Mouse (Mus musculus) CH12.LX (cell line): ENCODE data around the gene Irf6. TPM values are rescaled to one million over a fixed set of nuclear protein-coding genes. Genes with fewer than 3 reads are reported as not detected.

Experiments
- DNase-seq: peaks from one replicate; pipeline ENCODE4 v3.0.0-alpha.2; 2013; ENCODE audit errors: extremely low read depth
- H3K27ac ChIP-seq: 2 replicates; pipeline ENCODE4 v1.5.1; 2012; ENCODE audit warnings: low read depth, mild to moderate bottlenecking, control low read depth, moderate library complexity; ENCODE audit not compliant: insufficient read depth
- H3K27me3 ChIP-seq: replicated peaks from 2 replicates; pipeline ENCODE3; 2012; ENCODE audit warnings: inconsistent platforms
- H3K36me3 ChIP-seq, 2 experiments: replicated peaks in 1 of 2; 2 replicates each; pipeline versions ENCODE3 to v1.6.1; 2012; ENCODE audit warnings: inconsistent platforms in 1 of 2, low read length in 1 of 2, mild to moderate bottlenecking in 1 of 2, mixed read lengths in 1 of 2, moderate library complexity in 1 of 2; ENCODE audit not compliant: control insufficient read depth in 1 of 2, insufficient read depth in 1 of 2
- H3K4me1 ChIP-seq, 2 experiments: 2 replicates each; pipeline ENCODE4 v1.6.1; 2012; ENCODE audit warnings: inconsistent platforms in 1 of 2, moderate library complexity in 1 of 2; ENCODE audit not compliant: insufficient read depth in 2 of 2, control insufficient read depth in 1 of 2
- H3K4me2 ChIP-seq: 2 replicates; pipeline ENCODE4 v1.6.1; 2012; ENCODE audit warnings: low read depth, mild to moderate bottlenecking, control low read depth; ENCODE audit not compliant: poor library complexity, insufficient read depth, severe bottlenecking
- H3K4me3 ChIP-seq, 3 experiments: fragments of 150-350 bp in 1 of 3; sonication (generic) in 1 of 3; replicated peaks in 1 of 3; 2 replicates each; pipeline versions ENCODE3 to v1.5.1; 2011 to 2012; ENCODE audit warnings: low read depth in 2 of 3, low read length in 2 of 3, mild to moderate bottlenecking in 2 of 3, moderate library complexity in 2 of 3, control low read depth in 1 of 3, improper control_type of control experiment in 1 of 3, inconsistent platforms in 1 of 3, mixed read lengths in 1 of 3; ENCODE audit not compliant: poor library complexity in 1 of 3
- H3K79me2 ChIP-seq: replicated peaks from 2 replicates; pipeline ENCODE4 v1.6.1; 2012; ENCODE audit warnings: mild to moderate bottlenecking, moderate library complexity; ENCODE audit not compliant: control insufficient read depth, poor library complexity, insufficient read depth, severe bottlenecking; ENCODE audit errors: extremely low read depth
- H3K9ac ChIP-seq: 2 replicates; pipeline ENCODE4 v1.6.1; 2012; ENCODE audit warnings: low read depth, mild to moderate bottlenecking, control low read depth, moderate library complexity; ENCODE audit not compliant: insufficient read depth
- H3K9me3 ChIP-seq: replicated peaks from 2 replicates; pipeline ENCODE3; 2012; ENCODE audit warnings: low read length, inconsistent platforms, mixed read lengths
- BHLHE40 ChIP-seq: IDR thresholded peaks from 2 replicates; pipeline ENCODE4 v1.6.1; 2011; ENCODE audit warnings: mild to moderate bottlenecking, low read depth, low read length, improper control_type of control experiment
- CHD1 ChIP-seq: IDR thresholded peaks from 2 replicates; pipeline ENCODE4 v1.6.1; 2012; ENCODE audit warnings: low read depth, low read length, improper control_type of control experiment, inconsistent platforms
- CHD2 ChIP-seq: IDR thresholded peaks from 2 replicates; pipeline ENCODE4 v1.6.1; 2011; ENCODE audit warnings: low read length, improper control_type of control experiment
- CTCF ChIP-seq, 2 experiments: IDR thresholded peaks in 1 of 2; conservative IDR thresholded peaks in 1 of 2; 2 replicates each; pipeline ENCODE4 v1.5.1; 2011 to 2012; ENCODE audit warnings: low read depth in 2 of 2, low read length in 2 of 2, improper control_type of control experiment in 1 of 2, inconsistent platforms in 1 of 2, mild to moderate bottlenecking in 1 of 2, moderate library complexity in 1 of 2
- E2F4 ChIP-seq: IDR thresholded peaks from 2 replicates; pipeline ENCODE4 v1.6.1; 2011; ENCODE audit warnings: low read depth, low read length, improper control_type of control experiment; ENCODE audit not compliant: insufficient replicate concordance
- ELF1 ChIP-seq: IDR thresholded peaks from 2 replicates; pipeline ENCODE4 v1.6.1; 2014; ENCODE audit warnings: low read depth, mild to moderate bottlenecking, inconsistent platforms, low read length, improper control_type of control experiment
- EP300 ChIP-seq: IDR thresholded peaks from 2 replicates; pipeline ENCODE4 v1.6.1; 2011; ENCODE audit warnings: low read length, improper control_type of control experiment
- GABPA ChIP-seq: IDR thresholded peaks from 2 replicates; pipeline ENCODE4 v1.6.1; 2012; ENCODE audit warnings: low read depth, low read length, improper control_type of control experiment, inconsistent platforms; ENCODE audit not compliant: insufficient replicate concordance
- IRF4 ChIP-seq: IDR thresholded peaks from 2 replicates; pipeline ENCODE4 v1.6.1; 2014; ENCODE audit warnings: low read depth, mild to moderate bottlenecking, inconsistent platforms, low read length, improper control_type of control experiment
- JUND ChIP-seq: conservative IDR thresholded peaks from 2 replicates; pipeline ENCODE4 v1.6.1; 2011; ENCODE audit warnings: low read depth, low read length, improper control_type of control experiment
- KAT2A ChIP-seq: IDR thresholded peaks from 2 replicates; pipeline ENCODE4 v1.6.1; 2012; ENCODE audit warnings: low read length, improper control_type of control experiment, inconsistent platforms; ENCODE audit not compliant: insufficient replicate concordance
- MAZ ChIP-seq: IDR thresholded peaks from 2 replicates; pipeline ENCODE4 v1.6.1; 2012; ENCODE audit warnings: low read depth, mild to moderate bottlenecking, inconsistent platforms, low read length, improper control_type of control experiment, moderate library complexity
- MEF2A ChIP-seq: IDR thresholded peaks from 2 replicates; pipeline ENCODE4 v1.6.1; 2014; ENCODE audit warnings: low read depth, mild to moderate bottlenecking, inconsistent platforms, low read length, improper control_type of control experiment, borderline replicate concordance
- MXI1 ChIP-seq: IDR thresholded peaks from 2 replicates; pipeline ENCODE4 v1.6.1; 2011; ENCODE audit warnings: mild to moderate bottlenecking, low read depth, low read length, improper control_type of control experiment
- MYC ChIP-seq: IDR thresholded peaks from 2 replicates; pipeline ENCODE4 v1.6.1; 2011; ENCODE audit warnings: low read depth, mild to moderate bottlenecking, improper control_type of control experiment, low read length
- NELFE ChIP-seq: IDR thresholded peaks from 2 replicates; pipeline ENCODE4 v1.6.1; 2011; ENCODE audit warnings: low read depth, low read length, improper control_type of control experiment
- PAX5 ChIP-seq: IDR thresholded peaks from 2 replicates; pipeline ENCODE4 v1.6.1; 2012; ENCODE audit warnings: low read length, inconsistent platforms, mixed read lengths
- POLR2A ChIP-seq: IDR thresholded peaks from 2 replicates; pipeline ENCODE4 v1.6.1; 2011; ENCODE audit warnings: low read depth, mild to moderate bottlenecking, improper control_type of control experiment, low read length
- RAD21 ChIP-seq: IDR thresholded peaks from 2 replicates; pipeline ENCODE4 v1.6.1; 2011; ENCODE audit warnings: low read depth, mild to moderate bottlenecking, low read length, improper control_type of control experiment, moderate library complexity
- SIN3A ChIP-seq: IDR thresholded peaks from 2 replicates; pipeline ENCODE4 v1.6.1; 2012; ENCODE audit warnings: low read length, improper control_type of control experiment, inconsistent platforms
- TBP ChIP-seq: conservative IDR thresholded peaks from 2 replicates; pipeline ENCODE4 v1.6.1; 2011; ENCODE audit warnings: low read depth, low read length, improper control_type of control experiment
- TCF12 ChIP-seq: IDR thresholded peaks from 2 replicates; pipeline ENCODE4 v1.6.1; 2014; ENCODE audit warnings: low read depth, mild to moderate bottlenecking, inconsistent platforms, low read length, improper control_type of control experiment
- UBTF ChIP-seq: IDR thresholded peaks from 2 replicates; pipeline ENCODE4 v1.6.1; 2012; ENCODE audit warnings: low read depth, mild to moderate bottlenecking, inconsistent platforms, low read length, improper control_type of control experiment, moderate library complexity
- ZKSCAN1 ChIP-seq: IDR thresholded peaks from 2 replicates; pipeline ENCODE4 v1.6.1; 2012; ENCODE audit warnings: low read depth, inconsistent platforms, low read length, improper control_type of control experiment, borderline replicate concordance
- ZNF384 ChIP-seq: IDR thresholded peaks from 2 replicates; pipeline ENCODE4 v1.6.1; 2012; ENCODE audit warnings: low read depth, low read length, improper control_type of control experiment, inconsistent platforms
- dilution Hi-C: fragments of 300-500 bp; cut with MboI; formaldehyde crosslinking; loops from 2 replicates; pipeline ENCODE4 v1.14.3; 2020; ENCODE audit warnings: low sequenced_read_pairs; ENCODE audit not compliant: extremely low pct_unique_long_range_greater_than_20kb, extremely low pct_ligation_motif_present
- in situ Hi-C: fragments of 300-500 bp; cut with MboI; formaldehyde crosslinking; loops from 3 replicates; pipeline ENCODE4 v1.14.3; 2019; ENCODE audit warnings: low sequenced_read_pairs, low pct_ligation_motif_present, low pct_unique_long_range_greater_than_20kb, mixed read lengths
- polyA plus RNA-seq: library from polyadenylated mRNA; unstranded; fragments of >175 nt; gene quantifications from 2 replicates; pipeline ENCODE4 v1.2.1, GENCODE M21; 2012; ENCODE audit warnings: low read depth; ENCODE audit not compliant: insufficient read length
- total RNA-seq, 2 experiments: library from RNA; depleted of rRNA; stranded (reverse); fragments of 300-350 nt in 1 of 2; fragments of >200 nt in 1 of 2; gene quantifications; 2 replicates each; pipeline ENCODE4 v1.2.3; 2012 to 2014

Irf6 gene
- total and polyA plus RNA-seq, 3 experiments, result 0.31 to 13.0 (median 0.43) TPM

DNA sequence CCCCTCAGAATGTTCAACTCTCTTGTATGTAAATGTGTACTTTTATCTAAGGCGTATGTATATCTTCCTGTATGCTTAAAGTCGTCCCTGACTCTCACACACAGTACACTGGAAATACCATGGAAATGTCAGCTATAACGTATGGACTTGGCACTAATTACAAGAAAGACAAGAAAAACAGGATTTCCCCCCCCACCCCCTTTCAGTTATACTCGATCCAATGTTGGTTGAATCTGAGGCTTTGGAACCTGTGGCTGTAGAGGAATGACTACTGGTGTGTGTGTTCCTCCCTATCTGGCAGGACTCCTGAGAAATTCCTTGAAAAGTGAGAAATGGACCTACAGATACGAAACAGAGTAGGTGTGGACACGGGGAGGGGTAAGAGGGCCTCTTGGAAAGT, 35.3 kb downstream of the Irf6 start:
- Histone ChIP-seq H3K79me2 (peaks cover 4% of the 10 kb centered on the region; the same call in 1 of the 2 replicates), H3K4me2 (no peak overlapping the region), H3K27ac (no peak overlapping the region), H3K4me1 (peaks cover 12 to 76% of the 10 kb centered on the region in 2 experiments), H3K4me3 (no peak overlapping the region), H3K9ac (no peak overlapping the region), H3K9me3 (no peaks in the 10 kb centered on the region), H3K27me3 (no peaks in the 10 kb centered on the region)
- DNase-seq, result no peak
- dilution Hi-C loops (no loop called here), in situ Hi-C loops (no loop called here)
- TF ChIP-seq GABPA, result no peak
- no peak for TF ChIP-seq TBP
- no peak for TF ChIP-seq PAX5
- no peak for TF ChIP-seq E2F4
- TF ChIP-seq MXI1, result no peak
- TF ChIP-seq KAT2A, result no peak
- no peak for TF ChIP-seq CHD2
- TF ChIP-seq MEF2A, result no peak
- TF ChIP-seq CTCF (conservative IDR thresholded peaks at IDR 0.05 in 1 of 2, IDR thresholded peaks at IDR 0.05 in 1 of 2; ENCODE audit: low read depth in 2 of 2, low read length in 2 of 2), result no peak
- TF ChIP-seq JUND, result no peak
- TF ChIP-seq CHD1, result no peak
- TF ChIP-seq TCF12, result no peak
- no peak for TF ChIP-seq ZKSCAN1
- TF ChIP-seq ZNF384, result no peak
- no peak for TF ChIP-seq ELF1
- TF ChIP-seq MYC, result no peak
- no peak for TF ChIP-seq EP300
- no peak for TF ChIP-seq UBTF
- TF ChIP-seq, all 38 proteins: peak for 0
- peaks cover 78 to 92% of the 10 kb centered on the region in 2 experiments for H3K36me3 ChIP-seq

GRCm38 (mm10) chr1:193189151-193189621, 36.3 kb downstream of the Irf6 start:
- Histone ChIP-seq H3K36me3 (peaks cover 83 to 94% of the 10 kb centered on the region in 2 experiments), H3K4me2 (0 out of 2 replicates have a peak overlapping the region, but pooled peaks have one; percentile 7), H3K27me3 (no peaks in the 10 kb centered on the region), H3K9ac (no peak overlapping the region), H3K27ac (no peak overlapping the region), H3K79me2 (peaks cover 4% of the 10 kb centered on the region; the same call in 1 of the 2 replicates), H3K4me1 (peaks cover 10 to 78% of the 10 kb centered on the region in 2 experiments), H3K4me3 (no peak overlapping the region), H3K9me3 (no peaks in the 10 kb centered on the region)
- peak; percentile 68 for DNase-seq
- in situ Hi-C loops, result no loop called here
- dilution Hi-C loops, result no loop called here
- TF ChIP-seq MEF2A (no peak), BHLHE40 (no peak), IRF4 (no peak), UBTF (no peak), EP300 (0 out of 2 replicates have a peak, but pooled peaks have one; percentile 12), POLR2A (no peak), NELFE (no peak), MXI1 (peak; percentile 34; the same call in 1 of the 2 replicates), MAZ (0 out of 2 replicates have a peak, but pooled peaks have one; percentile 18), RAD21 (no peak), SIN3A (0 out of 2 replicates have a peak, but pooled peaks have one; percentile 20)
- TF ChIP-seq, all 38 proteins: peak for 4
